Mouse (Mus musculus): Measurements from ENCODE around the gene Kcne2. TPM values are rescaled to one million over a fixed set of nuclear protein-coding genes. Genes with fewer than 3 reads are reported as not detected.

Gene Kcne2
- polyA plus RNA-seq, 1 experiment from 2014 or later: 4.3 TPM

DNA sequence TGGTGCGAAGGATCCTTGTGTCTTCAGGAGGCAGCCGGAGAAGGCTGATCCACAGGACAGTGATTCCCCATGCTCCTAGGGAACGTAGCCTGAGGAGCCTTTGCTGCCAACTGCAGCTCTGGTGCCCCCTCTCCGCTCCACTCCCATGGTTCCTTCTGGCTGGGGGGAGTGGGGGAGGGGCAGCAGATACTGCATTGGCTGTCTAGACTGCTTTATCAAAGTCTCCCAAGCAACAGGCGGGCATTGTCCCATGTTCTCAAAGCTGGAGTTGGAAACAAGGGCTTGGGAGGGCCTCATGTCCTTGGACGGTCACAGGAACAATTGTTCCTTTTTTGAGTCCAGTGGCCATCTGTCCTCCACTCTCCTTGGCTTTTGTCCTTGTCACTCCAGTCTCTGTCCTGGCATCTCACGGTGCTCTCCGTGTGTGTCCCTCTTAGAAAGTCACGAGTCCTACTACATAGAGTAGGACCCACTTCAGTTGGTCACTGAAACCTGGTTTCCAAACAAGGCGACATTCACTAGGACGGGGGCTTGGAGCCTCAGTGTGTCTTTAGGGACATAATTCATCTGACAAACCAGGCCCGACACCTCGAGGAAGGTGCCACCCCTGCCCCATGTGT lies 54.2 kb downstream of the Kcne2 start:
- 67% methylated on average over 13 of the region's 13 CpGs for WGBS
- Histone ChIP-seq H3K36me3 (replicated peaks) (no peaks in the 10 kb centered on the region), H3K4me2 (no peak overlapping the region), H3K9me3 (no peaks in the 10 kb centered on the region), H3K9ac (no peak overlapping the region), H3K4me3 (replicated peaks) (no peak overlapping the region), H3K27me3 (no peaks in the 10 kb centered on the region), H3K4me1 (peaks cover 8% of the 10 kb centered on the region), H3K27ac (no peak overlapping the region)
- ATAC-seq (ENCODE audit: low FRiP score): no peak

Other genes starting within 250 kb of the Kcne2 start
- gene Mrps6, start 234.1 kb upstream of the Kcne2 start, polyA plus RNA-seq (2016; fragmentation: Nextera tagmentation; extraction: Ambion mirVana): 124 and 133 TPM in 2 replicates
- 0.29 TPM in 1 of 2 replicates, not detected in the other for gene Gm49711, start 234.1 kb upstream of the Kcne2 start, polyA plus RNA-seq (2016; fragmentation: Nextera tagmentation; extraction: Ambion mirVana)
- gene Slc5a3, start 234.1 kb upstream of the Kcne2 start, polyA plus RNA-seq (2016; fragmentation: Nextera tagmentation; extraction: Ambion mirVana): 14.0 TPM in 2 replicates
- 131 and 135 TPM in 2 replicates for gene Smim11, start 8.9 kb downstream of the Kcne2 start, polyA plus RNA-seq (2016; fragmentation: Nextera tagmentation; extraction: Ambion mirVana)
- not detected in 2 replicates for gene Fam243, start 29.1 kb downstream of the Kcne2 start, polyA plus RNA-seq (2016; fragmentation: Nextera tagmentation; extraction: Ambion mirVana)
- gene Kcne1, start 67.1 kb downstream of the Kcne2 start, polyA plus RNA-seq (2016; fragmentation: Nextera tagmentation; extraction: Ambion mirVana): 0.26 TPM in 1 of 2 replicates, not detected in the other
- gene Rcan1, start 178.5 kb downstream of the Kcne2 start, polyA plus RNA-seq (2016; fragmentation: Nextera tagmentation; extraction: Ambion mirVana): 40.9 and 43.1 TPM in 2 replicates
- 5.1 and 8.0 TPM in 2 replicates for gene Clic6, start 193.3 kb downstream of the Kcne2 start, polyA plus RNA-seq (2016; fragmentation: Nextera tagmentation; extraction: Ambion mirVana)

Measured in forebrain, embryonic 12.5 days (tissue).